Mouse (Mus musculus): ENCODE measurements at regions not wholly inside any gene's neighbourhood (a gene's known extent, or its start where the extent isn't known, plus 50 kb on each side); places are given as distances from the start of the nearest gene placed in this dataset.

DNA sequence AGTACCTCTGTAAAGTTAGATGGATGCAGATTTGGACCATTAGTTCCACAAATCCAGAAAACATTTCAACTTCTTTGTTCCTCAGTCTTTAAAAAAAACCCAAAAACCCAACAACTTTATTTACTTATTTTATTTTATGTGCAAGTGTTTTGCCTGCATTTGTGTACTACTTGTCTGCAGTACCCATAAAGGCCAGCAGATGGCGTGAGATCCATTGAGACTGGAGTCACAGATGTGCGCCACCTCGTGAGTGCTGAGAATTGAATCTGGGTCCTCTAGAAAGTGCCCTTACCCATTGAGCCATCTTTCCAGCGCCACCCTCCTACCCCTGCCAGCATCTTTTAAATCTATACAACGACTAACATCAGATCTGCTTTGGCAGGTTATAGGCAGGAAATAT, 53.0 kb downstream of the Gm12689 start:
- TF ChIP-seq CTCF (IDR thresholded peaks at IDR 0.05; ENCODE audit: control insufficient read depth, insufficient read depth, insufficient read length) (no peak), MYOG (IDR thresholded peaks at IDR 0.05; ENCODE audit: control insufficient read depth, extremely low read depth, insufficient read length) (no peak)
- Histone ChIP-seq H3K36me3 (ENCODE audit: control insufficient read depth, insufficient read depth) (no peaks in the 10 kb centered on the region), H3ac (ENCODE audit: control insufficient read depth, insufficient read length, low read depth) (no peak overlapping the region), H3K27me3 (ENCODE audit: control insufficient read depth, insufficient read depth, insufficient read length) (peaks cover 5% of the 10 kb centered on the region), H3K79me3 (ENCODE audit: low read depth) (no peaks in the 10 kb centered on the region), H3K4me3 (ENCODE audit: insufficient read depth, poor library complexity, severe bottlenecking) (no peak overlapping the region), H3K79me2 (ENCODE audit: control insufficient read depth, insufficient read depth) (no peaks in the 10 kb centered on the region)

DNA sequence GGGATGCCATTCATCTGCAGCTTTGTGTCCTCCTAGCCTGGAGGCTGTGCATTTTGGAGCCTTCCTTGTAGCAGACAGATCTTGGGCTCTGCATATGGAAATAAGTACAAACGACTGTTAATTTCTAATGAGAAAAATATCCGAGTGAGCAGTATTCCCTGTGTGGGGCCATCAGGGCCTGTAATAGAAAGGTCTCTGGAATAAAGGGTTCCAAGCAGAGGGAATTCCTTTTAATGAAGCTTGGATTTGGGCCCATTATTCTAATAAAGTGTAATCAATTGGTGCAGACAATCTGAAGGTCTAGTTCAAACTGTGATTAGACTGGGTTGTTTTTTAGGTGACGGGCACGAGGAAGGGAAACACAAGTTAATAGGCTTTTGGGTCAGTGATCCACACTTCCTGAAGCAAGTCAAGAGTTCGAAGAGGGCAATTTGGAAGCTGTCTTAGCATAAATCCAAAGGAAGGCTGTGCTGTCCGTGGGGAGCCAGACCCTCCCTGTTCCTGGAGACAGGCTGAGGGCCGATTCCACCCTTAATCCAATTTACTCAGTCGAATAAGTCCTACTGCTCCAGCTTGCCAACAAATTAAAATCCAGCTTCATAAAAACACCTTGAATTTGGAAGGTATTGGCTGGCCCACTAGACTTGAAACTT, 57.5 kb downstream of the Gm12689 start:
- H3ac ChIP-seq (ENCODE audit: control insufficient read depth, insufficient read length, low read depth), result no peak overlapping the region
- H3K79me3 ChIP-seq (ENCODE audit: low read depth), result no peaks in the 10 kb centered on the region
- H3K79me2 ChIP-seq (ENCODE audit: control insufficient read depth, insufficient read depth), result no peaks in the 10 kb centered on the region
- H3K36me3 ChIP-seq (ENCODE audit: control insufficient read depth, insufficient read depth), result no peaks in the 10 kb centered on the region
- no peak for TF ChIP-seq MYOD1 (IDR thresholded peaks at IDR 0.05; ENCODE audit: control insufficient read depth, insufficient read length, low read depth)
- TF ChIP-seq USF1 (IDR thresholded peaks at IDR 0.05; ENCODE audit: low read depth), result no peak
- TF ChIP-seq MAX (IDR thresholded peaks at IDR 0.05), result no peak
- no peak for TF ChIP-seq FOSL1 (IDR thresholded peaks at IDR 0.05; ENCODE audit: insufficient read depth, low read length, poor library complexity, severe bottlenecking)
- TF ChIP-seq CEBPB (IDR thresholded peaks at IDR 0.05; ENCODE audit: low read depth), result no peak
- no peak for TF ChIP-seq CTCF (IDR thresholded peaks at IDR 0.05; ENCODE audit: control insufficient read depth, insufficient read depth, insufficient read length)
- no peak for TF ChIP-seq MYOG (IDR thresholded peaks at IDR 0.05; ENCODE audit: control insufficient read depth, extremely low read depth, insufficient read length)
- H3K4me3 ChIP-seq (ENCODE audit: insufficient read depth, poor library complexity, severe bottlenecking), result no peak overlapping the region
- no peaks in the 10 kb centered on the region for H3K27me3 ChIP-seq (ENCODE audit: control insufficient read depth, insufficient read depth, insufficient read length)

- Histone ChIP-seq H3K79me2 (ENCODE audit: control insufficient read depth, insufficient read depth) (no peaks in the 10 kb centered on the region), H3ac (ENCODE audit: control insufficient read depth, insufficient read length, low read depth) (no peak overlapping the region), H3K79me3 (ENCODE audit: low read depth) (no peaks in the 10 kb centered on the region), H3K4me3 (ENCODE audit: insufficient read depth, poor library complexity, severe bottlenecking) (no peak overlapping the region), H3K36me3 (ENCODE audit: control insufficient read depth, insufficient read depth) (no peaks in the 10 kb centered on the region), H3K27me3 (ENCODE audit: control insufficient read depth, insufficient read depth, insufficient read length) (no peaks in the 10 kb centered on the region)
- TF ChIP-seq CEBPB (IDR thresholded peaks at IDR 0.05; ENCODE audit: low read depth) (no peak), MYOD1 (IDR thresholded peaks at IDR 0.05; ENCODE audit: control insufficient read depth, insufficient read length, low read depth) (no peak), CTCF (IDR thresholded peaks at IDR 0.05; ENCODE audit: control insufficient read depth, insufficient read depth, insufficient read length) (no peak), FOSL1 (IDR thresholded peaks at IDR 0.05; ENCODE audit: insufficient read depth, low read length, poor library complexity, severe bottlenecking) (no peak), USF1 (IDR thresholded peaks at IDR 0.05; ENCODE audit: low read depth) (no peak), MYOG (IDR thresholded peaks at IDR 0.05; ENCODE audit: control insufficient read depth, extremely low read depth, insufficient read length) (no peak), MAX (IDR thresholded peaks at IDR 0.05) (no peak)
These were observed 58.5 kb downstream of the Gm12689 start for GRCm38 (mm10) chr4:99354241-99354640.

GRCm38 (mm10) chr4:99354835-99355234, 59.1 kb downstream of the Gm12689 start:
- no peaks in the 10 kb centered on the region for H3K36me3 ChIP-seq (ENCODE audit: control insufficient read depth, insufficient read depth)
- no peak overlapping the region for H3ac ChIP-seq (ENCODE audit: control insufficient read depth, insufficient read length, low read depth)
- H3K79me3 ChIP-seq (ENCODE audit: low read depth), result no peaks in the 10 kb centered on the region
- H3K79me2 ChIP-seq (ENCODE audit: control insufficient read depth, insufficient read depth), result no peaks in the 10 kb centered on the region
- H3K27me3 ChIP-seq (ENCODE audit: control insufficient read depth, insufficient read depth, insufficient read length), result no peaks in the 10 kb centered on the region
- no peak overlapping the region for H3K4me3 ChIP-seq (ENCODE audit: insufficient read depth, poor library complexity, severe bottlenecking)
- no peak for TF ChIP-seq MYOD1 (IDR thresholded peaks at IDR 0.05; ENCODE audit: control insufficient read depth, insufficient read length, low read depth)
- no peak for TF ChIP-seq USF1 (IDR thresholded peaks at IDR 0.05; ENCODE audit: low read depth)
- no peak for TF ChIP-seq MYOG (IDR thresholded peaks at IDR 0.05; ENCODE audit: control insufficient read depth, extremely low read depth, insufficient read length)
- no peak for TF ChIP-seq CTCF (IDR thresholded peaks at IDR 0.05; ENCODE audit: control insufficient read depth, insufficient read depth, insufficient read length)
- no peak for TF ChIP-seq MAX (IDR thresholded peaks at IDR 0.05)
- TF ChIP-seq CEBPB (IDR thresholded peaks at IDR 0.05; ENCODE audit: low read depth), result no peak
- no peak for TF ChIP-seq FOSL1 (IDR thresholded peaks at IDR 0.05; ENCODE audit: insufficient read depth, low read length, poor library complexity, severe bottlenecking)

DNA sequence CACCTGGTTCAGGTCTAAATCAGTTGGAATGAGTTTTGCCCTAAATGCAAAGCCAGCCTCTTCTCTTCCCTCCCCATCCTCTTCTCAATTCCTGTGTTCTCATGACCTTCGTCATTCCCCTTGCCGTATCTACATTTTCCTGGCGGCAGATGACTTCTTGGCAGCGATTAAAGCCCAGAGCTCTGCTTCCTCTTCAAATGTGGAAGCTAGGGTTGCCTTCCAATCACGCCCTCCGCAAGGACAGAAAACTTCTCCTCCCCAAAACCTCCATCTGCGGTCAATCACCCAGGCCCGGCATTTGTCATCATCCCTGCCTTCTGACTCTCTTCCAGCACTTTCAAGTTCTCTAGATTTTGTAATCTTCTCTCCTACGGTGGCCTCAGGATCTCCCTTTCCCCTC, 72.3 kb downstream of the Gm12689 start:
- Histone ChIP-seq H3K4me3 (ENCODE audit: insufficient read depth, poor library complexity, severe bottlenecking) (no peak overlapping the region), H3K79me3 (ENCODE audit: low read depth) (no peaks in the 10 kb centered on the region), H3K36me3 (ENCODE audit: control insufficient read depth, insufficient read depth) (no peaks in the 10 kb centered on the region), H3K79me2 (ENCODE audit: control insufficient read depth, insufficient read depth) (no peaks in the 10 kb centered on the region), H3K27me3 (ENCODE audit: control insufficient read depth, insufficient read depth, insufficient read length) (peaks cover 15% of the 10 kb centered on the region), H3ac (ENCODE audit: control insufficient read depth, insufficient read length, low read depth) (no peak overlapping the region)
- no peak for TF ChIP-seq USF1 (IDR thresholded peaks at IDR 0.05; ENCODE audit: low read depth)
- no peak for TF ChIP-seq MAX (IDR thresholded peaks at IDR 0.05)
- TF ChIP-seq CTCF (IDR thresholded peaks at IDR 0.05; ENCODE audit: control insufficient read depth, insufficient read depth, insufficient read length), result no peak
- TF ChIP-seq FOSL1 (IDR thresholded peaks at IDR 0.05; ENCODE audit: insufficient read depth, low read length, poor library complexity, severe bottlenecking), result no peak
- no peak for TF ChIP-seq CEBPB (IDR thresholded peaks at IDR 0.05; ENCODE audit: low read depth)
- no peak for TF ChIP-seq MYOG (IDR thresholded peaks at IDR 0.05; ENCODE audit: control insufficient read depth, extremely low read depth, insufficient read length)
- TF ChIP-seq MYOD1 (IDR thresholded peaks at IDR 0.05; ENCODE audit: control insufficient read depth, insufficient read length, low read depth), result no peak

GRCm38 (mm10) chr4:99371162-99371561, 75.5 kb downstream of the Gm12689 start:
- no peaks in the 10 kb centered on the region for H3K79me2 ChIP-seq (ENCODE audit: control insufficient read depth, insufficient read depth)
- no peak for TF ChIP-seq FOSL1 (IDR thresholded peaks at IDR 0.05; ENCODE audit: insufficient read depth, low read length, poor library complexity, severe bottlenecking)
- TF ChIP-seq MYOD1 (IDR thresholded peaks at IDR 0.05; ENCODE audit: control insufficient read depth, insufficient read length, low read depth), result no peak
- no peak for TF ChIP-seq USF1 (IDR thresholded peaks at IDR 0.05; ENCODE audit: low read depth)
- no peak for TF ChIP-seq CTCF (IDR thresholded peaks at IDR 0.05; ENCODE audit: control insufficient read depth, insufficient read depth, insufficient read length)
- TF ChIP-seq MYOG (IDR thresholded peaks at IDR 0.05; ENCODE audit: control insufficient read depth, extremely low read depth, insufficient read length), result no peak
- no peak for TF ChIP-seq CEBPB (IDR thresholded peaks at IDR 0.05; ENCODE audit: low read depth)
- TF ChIP-seq MAX (IDR thresholded peaks at IDR 0.05), result no peak
- H3ac ChIP-seq (ENCODE audit: control insufficient read depth, insufficient read length, low read depth), result no peak overlapping the region
- no peaks in the 10 kb centered on the region for H3K36me3 ChIP-seq (ENCODE audit: control insufficient read depth, insufficient read depth)
- H3K27me3 ChIP-seq (ENCODE audit: control insufficient read depth, insufficient read depth, insufficient read length), result peaks cover 22% of the 10 kb centered on the region
- H3K4me3 ChIP-seq (ENCODE audit: insufficient read depth, poor library complexity, severe bottlenecking), result no peak overlapping the region
- H3K79me3 ChIP-seq (ENCODE audit: low read depth), result no peaks in the 10 kb centered on the region
